Mouse (Mus musculus): Measurements from ENCODE around the gene Atp6v1g1.

Atp6v1g1 gene

GRCm38 (mm10) chr4:63580078-63580477, 35.5 kb downstream of the Atp6v1g1 start:
- DNase-seq (ENCODE audit: low read depth, low spot score), result peak; percentile 60

- DNase-seq (ENCODE audit: low read depth, low spot score), result peak; percentile 88
Observed at GRCm38 (mm10) chr4:63582580-63582979, 38.0 kb downstream of the Atp6v1g1 start.

GRCm38 (mm10) chr4:63585216-63585615, 40.6 kb downstream of the Atp6v1g1 start:
- no peak for DNase-seq (ENCODE audit: low read depth, low spot score)

GRCm38 (mm10) chr4:63586240-63586639, 41.7 kb downstream of the Atp6v1g1 start:
- DNase-seq (ENCODE audit: low read depth, low spot score), result no peak

- no peak for DNase-seq (ENCODE audit: low read depth, low spot score)
Observed at GRCm38 (mm10) chr4:63589987-63590386, 45.4 kb downstream of the Atp6v1g1 start.

GRCm38 (mm10) chr4:63590538-63590937, 46.0 kb downstream of the Atp6v1g1 start:
- no peak for DNase-seq (ENCODE audit: low read depth, low spot score)

- DNase-seq (ENCODE audit: low read depth, low spot score), result no peak
Observed at GRCm38 (mm10) chr4:63594459-63595110, 50.0 kb downstream of the Atp6v1g1 start.

GRCm38 (mm10) chr4:63595259-63595658, 50.7 kb downstream of the Atp6v1g1 start:
- DNase-seq (ENCODE audit: low read depth, low spot score), result no peak

GRCm38 (mm10) chr4:63596010-63596409, 51.4 kb downstream of the Atp6v1g1 start:
- no peak for DNase-seq (ENCODE audit: low read depth, low spot score)
